Mouse (Mus musculus): ENCODE measurements around the gene Itga3. TPM values are rescaled to one million over a fixed set of nuclear protein-coding genes. Genes with fewer than 3 reads are reported as not detected.

Itga3 gene
- polyA plus RNA-seq, 1 experiment from 2014 or later: 9.5 TPM

DNA sequence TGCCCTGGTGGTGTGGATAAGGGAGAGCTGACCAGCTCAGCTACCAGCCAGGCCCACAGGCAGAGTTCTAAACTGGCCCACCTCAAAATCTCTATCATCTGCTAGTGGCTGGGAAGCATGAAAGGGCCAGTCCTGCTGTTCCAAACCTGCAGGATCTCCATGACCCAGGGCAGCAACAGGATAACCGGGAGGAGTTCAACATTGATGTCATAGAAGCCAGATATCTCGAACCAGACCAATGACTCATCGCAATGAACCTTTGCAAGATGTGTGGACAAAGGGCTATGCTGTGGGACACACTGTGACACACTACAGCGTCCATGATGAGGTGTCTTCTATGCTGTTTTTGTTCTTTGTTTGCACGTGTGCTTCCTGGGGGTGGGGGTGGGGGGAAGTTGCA, 16.5 kb upstream of the Itga3 start:
- Histone ChIP-seq H3K9ac (no peak overlapping the region), H3K4me2 (no peak overlapping the region), H3K9me3 (no peaks in the 10 kb centered on the region), H3K27me3 (no peaks in the 10 kb centered on the region), H3K4me3 (no peak overlapping the region), H3K27ac (no peak overlapping the region), H3K4me1 (peaks cover 30% of the 10 kb centered on the region), H3K36me3 (no peaks in the 10 kb centered on the region)
- no peak for ATAC-seq (ENCODE audit: insufficient number of reproducible peaks, low FRiP score, low TSS enrichment, low read depth)
- 75% methylated on average over 5 of the region's 5 CpGs for WGBS

DNA sequence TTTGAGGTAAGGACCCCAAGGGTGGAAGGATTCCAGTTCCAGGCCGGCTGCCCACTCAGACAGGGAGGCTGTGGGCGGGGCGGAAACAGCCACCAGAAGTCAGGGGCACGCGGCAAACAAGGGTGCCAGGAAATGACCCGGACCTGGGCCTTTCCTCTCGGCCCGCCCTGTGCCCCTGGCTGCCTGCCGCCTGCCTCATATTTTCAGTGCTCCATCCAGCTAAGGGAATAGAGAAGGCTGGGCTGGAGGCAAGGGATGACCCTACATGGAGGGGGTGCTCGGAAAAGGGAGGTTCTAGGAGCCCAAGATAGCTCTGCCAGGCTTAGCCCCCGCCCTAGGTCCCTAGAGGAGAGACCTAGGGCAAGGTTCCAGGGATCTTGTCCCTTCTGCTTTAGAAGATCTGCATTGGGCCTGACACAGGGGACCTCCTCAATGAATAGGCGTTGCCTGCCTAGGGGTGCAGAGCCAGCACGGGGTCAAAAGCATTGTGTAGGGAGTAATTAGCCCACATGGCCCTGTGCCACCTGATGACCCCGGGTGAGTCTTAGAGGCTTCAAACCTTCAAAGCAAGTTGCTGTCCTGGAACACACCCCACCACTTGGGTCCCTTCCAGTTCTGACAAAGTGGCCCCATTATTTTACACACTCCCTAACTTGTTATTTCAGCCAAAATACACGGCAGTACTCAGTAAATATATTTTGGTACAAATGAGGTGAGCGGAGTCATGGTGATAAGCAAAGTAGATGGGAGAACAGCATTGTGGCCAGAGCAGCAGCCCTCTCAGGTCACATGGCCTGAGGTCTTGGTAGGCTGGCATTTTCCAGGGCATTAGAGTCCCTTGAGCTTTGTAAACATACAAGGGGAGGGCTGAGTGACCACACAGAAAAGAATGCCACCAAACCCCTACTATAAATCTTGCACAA, 12.5 kb upstream of the Itga3 start:
- Histone ChIP-seq H3K9me3 (no peaks in the 10 kb centered on the region), H3K4me3 (no peak overlapping the region), H3K27ac (no peak overlapping the region), H3K27me3 (no peaks in the 10 kb centered on the region; the same call in 1 of the 2 replicates), H3K9ac (no peak overlapping the region), H3K36me3 (no peaks in the 10 kb centered on the region), H3K4me2 (no peak overlapping the region), H3K4me1 (peaks cover 18% of the 10 kb centered on the region)
- WGBS: 63% methylated on average over 16 of the region's 16 CpGs
- no peak; the same call in 1 of the 2 replicates for ATAC-seq (ENCODE audit: insufficient number of reproducible peaks, low FRiP score, low TSS enrichment, low read depth)

DNA sequence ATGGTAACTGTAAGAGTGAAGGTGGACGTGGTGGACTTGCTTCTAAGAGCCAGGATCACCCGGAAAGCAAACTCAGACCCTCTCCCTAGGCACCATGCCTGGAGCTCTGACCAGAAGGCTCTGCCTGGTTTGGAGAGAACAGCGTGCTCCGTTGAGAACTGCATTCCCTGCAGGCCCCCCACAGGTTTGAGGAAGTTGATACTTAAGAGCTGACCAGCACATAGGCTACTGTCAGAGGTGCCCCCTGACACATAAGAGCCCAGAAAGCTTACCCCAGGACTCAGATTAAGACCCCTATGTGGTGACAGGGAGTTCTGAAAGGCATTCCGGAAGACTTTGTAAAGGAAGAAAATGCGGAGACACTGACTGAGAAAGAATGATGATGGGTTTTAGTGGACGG, 11.7 kb upstream of the Itga3 start:
- no peaks in the 10 kb centered on the region for H3K36me3 ChIP-seq
- H3K4me2 ChIP-seq: no peak overlapping the region
- WGBS: 53% methylated on average over 7 of the region's 7 CpGs
- H3K27me3 ChIP-seq: no peaks in the 10 kb centered on the region; the same call in 1 of the 2 replicates
- peaks cover 18% of the 10 kb centered on the region for H3K4me1 ChIP-seq
- ATAC-seq (ENCODE audit: insufficient number of reproducible peaks, low FRiP score, low TSS enrichment, low read depth): no peak
- no peaks in the 10 kb centered on the region for H3K9me3 ChIP-seq
- H3K9ac ChIP-seq: no peak overlapping the region
- no peak overlapping the region for H3K27ac ChIP-seq
- H3K4me3 ChIP-seq: no peak overlapping the region

DNA sequence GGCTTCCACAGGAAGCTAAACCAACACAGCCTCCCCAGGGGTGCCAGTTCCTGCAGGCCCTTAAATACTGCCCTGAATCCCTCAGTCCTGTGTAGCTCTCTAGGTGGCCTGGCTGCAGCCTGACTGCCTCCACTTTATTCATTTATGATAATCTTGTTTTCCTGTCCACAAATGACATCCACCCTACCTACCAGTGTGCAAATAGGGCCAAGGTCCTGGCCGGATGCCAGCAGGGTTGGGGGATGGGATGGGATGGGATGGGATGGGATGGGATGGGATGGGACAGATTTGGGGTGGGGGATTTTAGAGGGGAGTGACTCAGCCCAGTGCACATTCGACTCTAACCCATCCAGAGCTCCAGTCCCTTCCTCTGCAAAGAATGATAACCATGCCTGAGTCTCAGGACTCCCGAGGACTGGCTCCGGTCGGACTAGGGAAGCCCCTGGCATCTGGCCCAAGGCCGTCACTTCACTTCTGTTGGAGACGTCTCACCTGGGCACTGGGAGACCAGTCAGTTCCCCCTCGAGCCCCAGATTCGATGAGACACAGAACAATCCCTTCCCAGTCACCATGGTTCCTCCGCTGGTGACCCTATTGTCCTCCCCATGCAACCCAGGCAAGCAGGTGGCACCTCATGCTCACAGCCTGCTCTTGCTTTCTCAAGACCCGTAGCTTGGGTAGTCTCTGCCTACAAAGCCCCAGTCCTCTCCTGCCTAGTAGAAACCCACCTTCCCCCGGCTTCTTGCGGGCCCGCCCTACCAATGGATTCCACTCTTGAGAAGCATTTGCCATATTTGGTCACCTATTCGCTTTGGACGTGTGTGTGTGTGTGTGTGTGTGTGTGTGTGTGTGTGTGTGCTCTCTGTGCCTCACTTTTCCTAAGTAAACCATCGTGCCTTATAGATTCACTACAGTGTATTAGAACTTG, 11.0 kb upstream of the Itga3 start:
- no peak for ATAC-seq (ENCODE audit: insufficient number of reproducible peaks, low FRiP score, low TSS enrichment, low read depth)
- Histone ChIP-seq H3K4me3 (no peak overlapping the region), H3K4me1 (peaks cover 18% of the 10 kb centered on the region), H3K27ac (no peak overlapping the region), H3K27me3 (no peaks in the 10 kb centered on the region; the same call in 1 of the 2 replicates), H3K36me3 (no peaks in the 10 kb centered on the region), H3K9me3 (no peaks in the 10 kb centered on the region), H3K4me2 (no peak overlapping the region), H3K9ac (no peak overlapping the region)
- WGBS: 71% methylated on average over 17 of the region's 17 CpGs

DNA sequence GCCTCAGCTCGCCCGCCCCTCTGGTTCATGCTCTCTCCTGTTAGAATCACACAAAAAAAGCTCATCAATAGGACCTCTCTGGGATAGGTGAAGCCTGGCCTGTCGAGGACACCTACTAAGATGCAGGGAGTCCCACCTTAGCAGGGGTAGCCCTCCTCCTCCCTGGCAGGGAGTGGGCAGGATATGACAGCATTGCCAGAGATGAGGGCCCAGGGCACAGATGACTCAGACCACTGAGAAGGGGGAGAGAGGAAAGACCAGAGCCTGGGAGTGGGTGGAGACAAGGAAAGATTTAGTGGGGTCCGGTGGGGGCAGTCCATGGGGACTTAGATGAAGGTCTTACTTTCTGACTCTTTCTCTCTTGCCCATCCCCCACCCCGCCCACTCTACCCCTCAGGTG, 9.6 kb upstream of the Itga3 start:
- no peak for ATAC-seq (ENCODE audit: insufficient number of reproducible peaks, low FRiP score, low TSS enrichment, low read depth)
- Histone ChIP-seq H3K4me1 (peaks cover 18% of the 10 kb centered on the region), H3K27me3 (no peaks in the 10 kb centered on the region; the same call in 1 of the 2 replicates), H3K9me3 (no peaks in the 10 kb centered on the region), H3K36me3 (no peaks in the 10 kb centered on the region), H3K4me3 (no peak overlapping the region), H3K27ac (no peak overlapping the region), H3K4me2 (no peak overlapping the region), H3K9ac (no peak overlapping the region)
- WGBS: 49% methylated on average over 5 of the region's 5 CpGs

- Histone ChIP-seq H3K27me3 (no peaks in the 10 kb centered on the region; the same call in 1 of the 2 replicates), H3K9ac (no peak overlapping the region), H3K9me3 (no peaks in the 10 kb centered on the region), H3K4me2 (no peak overlapping the region), H3K4me3 (no peak overlapping the region), H3K4me1 (peaks cover 18% of the 10 kb centered on the region), H3K27ac (no peak overlapping the region), H3K36me3 (no peaks in the 10 kb centered on the region)
- WGBS: 13% methylated on average over 5 of the region's 5 CpGs
- ATAC-seq (ENCODE audit: insufficient number of reproducible peaks, low FRiP score, low TSS enrichment, low read depth): no peak
Observed at GRCm38 (mm10) chr11:95085710-95086109, 9.1 kb upstream of the Itga3 start.

GRCm38 (mm10) chr11:95084811-95085382, 8.3 kb upstream of the Itga3 start:
- Histone ChIP-seq H3K4me1 (peaks cover 18% of the 10 kb centered on the region), H3K27ac (no peak overlapping the region), H3K4me2 (no peak overlapping the region), H3K9me3 (no peaks in the 10 kb centered on the region), H3K9ac (no peak overlapping the region), H3K36me3 (no peaks in the 10 kb centered on the region), H3K27me3 (no peaks in the 10 kb centered on the region; the same call in 1 of the 2 replicates), H3K4me3 (no peak overlapping the region)
- no peak for ATAC-seq (ENCODE audit: insufficient number of reproducible peaks, low FRiP score, low TSS enrichment, low read depth)
- WGBS: 33% methylated on average over 5 of the region's 5 CpGs

GRCm38 (mm10) chr11:95084175-95084574, 7.6 kb upstream of the Itga3 start:
- H3K36me3 ChIP-seq: no peaks in the 10 kb centered on the region
- H3K9me3 ChIP-seq: no peaks in the 10 kb centered on the region
- 39% methylated on average over 4 of the region's 4 CpGs for WGBS
- peaks cover 17% of the 10 kb centered on the region for H3K4me1 ChIP-seq
- H3K27me3 ChIP-seq: peaks cover 6% of the 10 kb centered on the region; the same call in 1 of the 2 replicates
- H3K27ac ChIP-seq: no peak overlapping the region
- H3K9ac ChIP-seq: no peak overlapping the region
- no peak overlapping the region for H3K4me3 ChIP-seq
- no peak for ATAC-seq (ENCODE audit: insufficient number of reproducible peaks, low FRiP score, low TSS enrichment, low read depth)
- H3K4me2 ChIP-seq: no peak overlapping the region

DNA sequence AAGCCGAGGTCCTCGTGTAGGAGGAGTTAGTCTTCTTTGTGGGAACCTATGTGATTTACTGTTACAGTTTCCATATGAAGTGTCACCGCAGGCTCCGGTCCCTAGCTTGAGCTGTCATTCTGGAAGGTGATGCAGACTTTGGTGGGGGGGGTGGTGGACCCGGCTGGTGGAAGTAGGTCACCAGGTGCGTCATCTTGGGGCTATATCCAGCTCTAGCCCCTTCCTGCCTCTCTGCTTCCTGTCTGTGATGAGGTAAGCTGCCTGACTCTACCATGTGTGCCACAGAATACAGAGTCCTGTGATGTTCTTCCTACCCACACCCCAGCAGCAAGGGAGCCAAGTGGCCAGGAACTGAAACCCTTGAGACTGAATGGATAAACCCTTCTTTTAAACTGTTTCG, 6.3 kb upstream of the Itga3 start:
- 85% methylated on average over 7 of the region's 7 CpGs for WGBS
- no peak overlapping the region for H3K27ac ChIP-seq
- no peak for ATAC-seq (ENCODE audit: insufficient number of reproducible peaks, low FRiP score, low TSS enrichment, low read depth)
- no peak overlapping the region for H3K4me2 ChIP-seq
- no peaks in the 10 kb centered on the region for H3K9me3 ChIP-seq
- H3K4me1 ChIP-seq: peaks cover 16% of the 10 kb centered on the region
- H3K27me3 ChIP-seq: peaks cover 19% of the 10 kb centered on the region
- no peak overlapping the region for H3K4me3 ChIP-seq
- no peaks in the 10 kb centered on the region for H3K36me3 ChIP-seq
- no peak overlapping the region for H3K9ac ChIP-seq

GRCm38 (mm10) chr11:95080783-95081182, 4.2 kb upstream of the Itga3 start:
- H3K27me3 ChIP-seq: peaks cover 39% of the 10 kb centered on the region
- H3K4me1 ChIP-seq: peaks cover 21% of the 10 kb centered on the region
- no peaks in the 10 kb centered on the region for H3K9me3 ChIP-seq
- no peaks in the 10 kb centered on the region for H3K36me3 ChIP-seq
- 81% methylated on average over 6 of the region's 6 CpGs for WGBS
- H3K4me3 ChIP-seq: no peak overlapping the region
- ATAC-seq (ENCODE audit: insufficient number of reproducible peaks, low FRiP score, low TSS enrichment, low read depth): no peak
- H3K9ac ChIP-seq: no peak overlapping the region
- no peak overlapping the region for H3K27ac ChIP-seq
- H3K4me2 ChIP-seq: no peak overlapping the region

- no peaks in the 10 kb centered on the region for H3K36me3 ChIP-seq
- no peak overlapping the region for H3K27ac ChIP-seq
- H3K4me1 ChIP-seq: peaks cover 33% of the 10 kb centered on the region
- 70% methylated on average over 6 of the region's 6 CpGs for WGBS
- H3K4me3 ChIP-seq: no peak overlapping the region
- peaks cover 51% of the 10 kb centered on the region for H3K27me3 ChIP-seq
- H3K4me2 ChIP-seq: no peak overlapping the region
- no peak overlapping the region for H3K9ac ChIP-seq
- no peaks in the 10 kb centered on the region for H3K9me3 ChIP-seq
- no peak for ATAC-seq (ENCODE audit: insufficient number of reproducible peaks, low FRiP score, low TSS enrichment, low read depth)
Observed at GRCm38 (mm10) chr11:95079256-95079875, 2.8 kb upstream of the Itga3 start.

Data from limb, embryonic 15.5 days (tissue).